Mouse (Mus musculus): ENCODE measurements around the gene Slc12a3. TPM values are rescaled to one million over a fixed set of nuclear protein-coding genes. Genes with fewer than 3 reads are reported as not detected.

Slc12a3 gene
- total and polyA plus RNA-seq, 3 experiments, result 0.17 TPM; not detected in 2

- no peak overlapping the region for H3K4me3 ChIP-seq (replicated peaks in 1 of 3; ENCODE audit: low read depth in 2 of 3, low read length in 2 of 3, poor library complexity in 1 of 3)
- no peak overlapping the region for H3K27ac ChIP-seq (ENCODE audit: insufficient read depth, low read depth)
- peaks cover 59 to 79% of the 10 kb centered on the region in 2 experiments for H3K36me3 ChIP-seq (replicated peaks in 1 of 2; ENCODE audit: control insufficient read depth in 1 of 2, insufficient read depth in 1 of 2, low read length in 1 of 2)
- in situ Hi-C loops (cut with MboI; ENCODE audit: low pct_ligation_motif_present, low pct_unique_long_range_greater_than_20kb, low sequenced_read_pairs), result no loop called here
- no peak overlapping the region for H3K4me2 ChIP-seq (ENCODE audit: insufficient read depth, low read depth, poor library complexity, severe bottlenecking)
- H3K4me1 ChIP-seq (ENCODE audit: control insufficient read depth in 1 of 2, insufficient read depth in 2 of 2), result peaks cover 0 to 19% of the 10 kb centered on the region in 2 experiments; a peak in 2 of 4 replicates
- no peaks in the 10 kb centered on the region for H3K79me2 ChIP-seq (replicated peaks; ENCODE audit: control insufficient read depth, extremely low read depth, insufficient read depth, poor library complexity, severe bottlenecking)
- H3K27me3 ChIP-seq (replicated peaks), result no peaks in the 10 kb centered on the region
- H3K9ac ChIP-seq (ENCODE audit: insufficient read depth, low read depth), result no peak overlapping the region
- no peak for DNase-seq (ENCODE audit: extremely low read depth)
- no peak for TF ChIP-seq EP300 (IDR thresholded peaks at IDR 0.05; ENCODE audit: low read length)
- no peak for TF ChIP-seq ZKSCAN1 (IDR thresholded peaks at IDR 0.05; ENCODE audit: borderline replicate concordance, low read depth, low read length)
- TF ChIP-seq MXI1 (IDR thresholded peaks at IDR 0.05; ENCODE audit: low read depth, low read length), result no peak
- TF ChIP-seq E2F4 (IDR thresholded peaks at IDR 0.05; ENCODE audit: insufficient replicate concordance, low read depth, low read length), result no peak
- TF ChIP-seq JUND (conservative IDR thresholded peaks at IDR 0.05; ENCODE audit: low read depth, low read length), result no peak
- no peak for TF ChIP-seq POLR2AphosphoS2 (IDR thresholded peaks at IDR 0.05; ENCODE audit: low read depth, low read length)
- TF ChIP-seq MAX (IDR thresholded peaks at IDR 0.05; ENCODE audit: low read length), result no peak
- TF ChIP-seq USF1 (IDR thresholded peaks at IDR 0.05; ENCODE audit: low read depth, low read length), result no peak
- no peak for TF ChIP-seq TCF12 (IDR thresholded peaks at IDR 0.05; ENCODE audit: low read depth, low read length)
- no peak for TF ChIP-seq ZC3H11A (IDR thresholded peaks at IDR 0.05; ENCODE audit: low read depth, low read length)
- TF ChIP-seq MYC (IDR thresholded peaks at IDR 0.05; ENCODE audit: low read depth, low read length), result no peak
- no peak for TF ChIP-seq POLR2A (IDR thresholded peaks at IDR 0.05; ENCODE audit: low read depth, low read length)
- TF ChIP-seq USF2 (conservative IDR thresholded peaks at IDR 0.05; ENCODE audit: low read depth, low read length), result no peak
- dilution Hi-C loops (cut with MboI; ENCODE audit: extremely low pct_ligation_motif_present, extremely low pct_unique_long_range_greater_than_20kb, low sequenced_read_pairs), result no loop called here
- H3K9me3 ChIP-seq (replicated peaks; ENCODE audit: low read length), result no peaks in the 10 kb centered on the region
Observed at GRCm38 (mm10) chr8:94300809-94301208, 28.2 kb upstream of the Slc12a3 start.

GRCm38 (mm10) chr8:94304412-94304811 lies 24.6 kb upstream of the Slc12a3 start:
- dilution Hi-C loops (cut with MboI; ENCODE audit: extremely low pct_ligation_motif_present, extremely low pct_unique_long_range_greater_than_20kb, low sequenced_read_pairs) (no loop called here), in situ Hi-C loops (cut with MboI; ENCODE audit: low pct_ligation_motif_present, low pct_unique_long_range_greater_than_20kb, low sequenced_read_pairs) (no loop called here)
- Histone ChIP-seq H3K9ac (ENCODE audit: insufficient read depth, low read depth) (no peak overlapping the region), H3K4me3 (replicated peaks in 1 of 3; ENCODE audit: low read depth in 2 of 3, low read length in 2 of 3, poor library complexity in 1 of 3) (no peak overlapping the region), H3K9me3 (replicated peaks; ENCODE audit: low read length) (no peaks in the 10 kb centered on the region), H3K4me1 (ENCODE audit: control insufficient read depth in 1 of 2, insufficient read depth in 2 of 2) (peaks cover 0 to 19% of the 10 kb centered on the region in 2 experiments; a peak in 2 of 4 replicates), H3K79me2 (replicated peaks; ENCODE audit: control insufficient read depth, extremely low read depth, insufficient read depth, poor library complexity, severe bottlenecking) (no peaks in the 10 kb centered on the region), H3K36me3 (replicated peaks in 1 of 2; ENCODE audit: control insufficient read depth in 1 of 2, insufficient read depth in 1 of 2, low read length in 1 of 2) (peaks cover 70 to 87% of the 10 kb centered on the region in 2 experiments), H3K4me2 (ENCODE audit: insufficient read depth, low read depth, poor library complexity, severe bottlenecking) (no peak overlapping the region), H3K27me3 (replicated peaks) (no peaks in the 10 kb centered on the region), H3K27ac (ENCODE audit: insufficient read depth, low read depth) (no peak overlapping the region)
- TF ChIP-seq CTCF (conservative IDR thresholded peaks at IDR 0.05 in 1 of 2, IDR thresholded peaks at IDR 0.05 in 1 of 2; ENCODE audit: low read depth in 2 of 2, low read length in 2 of 2), result no peak
- DNase-seq (ENCODE audit: extremely low read depth), result no peak

GRCm38 (mm10) chr8:94306989-94307513 lies 21.9 kb upstream of the Slc12a3 start:
- peaks cover 76 to 93% of the 10 kb centered on the region in 2 experiments for H3K36me3 ChIP-seq (replicated peaks in 1 of 2; ENCODE audit: control insufficient read depth in 1 of 2, insufficient read depth in 1 of 2, low read length in 1 of 2)
- H3K27ac ChIP-seq (ENCODE audit: insufficient read depth, low read depth), result no peak overlapping the region

More at GRCm38 (mm10) chr8:94306989-94307513, 21.9 kb upstream of the Slc12a3 start:
- in situ Hi-C loops (cut with MboI; ENCODE audit: low pct_ligation_motif_present, low pct_unique_long_range_greater_than_20kb, low sequenced_read_pairs) (no loop called here), dilution Hi-C loops (cut with MboI; ENCODE audit: extremely low pct_ligation_motif_present, extremely low pct_unique_long_range_greater_than_20kb, low sequenced_read_pairs) (no loop called here)
- H3K4me1 ChIP-seq (ENCODE audit: control insufficient read depth in 1 of 2, insufficient read depth in 2 of 2), result no peaks in the 10 kb centered on the region
- H3K9ac ChIP-seq (ENCODE audit: insufficient read depth, low read depth), result no peak overlapping the region
- H3K9me3 ChIP-seq (replicated peaks; ENCODE audit: low read length), result no peaks in the 10 kb centered on the region
- H3K27me3 ChIP-seq (replicated peaks), result no peaks in the 10 kb centered on the region
- no peaks in the 10 kb centered on the region for H3K79me2 ChIP-seq (replicated peaks; ENCODE audit: control insufficient read depth, extremely low read depth, insufficient read depth, poor library complexity, severe bottlenecking)
- DNase-seq (ENCODE audit: extremely low read depth), result no peak
- H3K4me3 ChIP-seq (replicated peaks in 1 of 3; ENCODE audit: low read depth in 2 of 3, low read length in 2 of 3, poor library complexity in 1 of 3), result no peak overlapping the region
- TF ChIP-seq ZKSCAN1 (IDR thresholded peaks at IDR 0.05; ENCODE audit: borderline replicate concordance, low read depth, low read length), result no peak
- TF ChIP-seq ZC3H11A (IDR thresholded peaks at IDR 0.05; ENCODE audit: low read depth, low read length), result no peak
- TF ChIP-seq ELF1 (IDR thresholded peaks at IDR 0.05; ENCODE audit: low read depth, low read length), result no peak
- TF ChIP-seq POLR2A (IDR thresholded peaks at IDR 0.05; ENCODE audit: low read depth, low read length), result no peak
- TF ChIP-seq CTCF (conservative IDR thresholded peaks at IDR 0.05 in 1 of 2, IDR thresholded peaks at IDR 0.05 in 1 of 2; ENCODE audit: low read depth in 2 of 2, low read length in 2 of 2), result no peak
- no peak overlapping the region for H3K4me2 ChIP-seq (ENCODE audit: insufficient read depth, low read depth, poor library complexity, severe bottlenecking)

Data from CH12.LX (cell line).